Mouse (Mus musculus): ENCODE measurements at regions not wholly inside any gene's neighbourhood (a gene's known extent, or its start where the extent isn't known, plus 50 kb on each side); places are given as distances from the start of the nearest gene placed in this dataset.
A peak's percentile ranks its signal among the peaks of the same experiment; 100 is the strongest.
"Not testable (repeated sequence)": the region's sequence is repeated elsewhere in the genome, so short reads cannot be mapped to it uniquely, and the experiment has no call there.

DNA sequence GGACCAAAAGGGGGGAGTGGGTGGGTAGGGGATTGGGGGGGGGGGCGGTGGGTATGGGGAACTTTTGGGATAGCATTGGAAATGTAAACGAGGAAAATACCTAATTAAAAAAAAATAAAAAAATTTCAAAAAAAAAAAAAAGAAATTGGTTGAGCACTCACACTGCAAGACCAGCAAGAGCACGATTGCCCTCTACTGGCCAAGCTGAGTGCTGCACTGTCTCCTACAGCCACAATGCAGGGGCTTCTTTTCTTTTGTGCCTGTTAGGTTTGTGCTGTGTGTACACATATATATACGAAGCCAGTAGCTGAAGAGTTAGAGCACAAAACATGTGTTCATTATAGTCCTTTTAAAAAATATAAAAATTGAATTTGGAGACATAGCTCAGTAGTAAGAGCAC is 55.6 kb downstream of the Mup20 start:
- DNase-seq = peak; percentile 42

DNA sequence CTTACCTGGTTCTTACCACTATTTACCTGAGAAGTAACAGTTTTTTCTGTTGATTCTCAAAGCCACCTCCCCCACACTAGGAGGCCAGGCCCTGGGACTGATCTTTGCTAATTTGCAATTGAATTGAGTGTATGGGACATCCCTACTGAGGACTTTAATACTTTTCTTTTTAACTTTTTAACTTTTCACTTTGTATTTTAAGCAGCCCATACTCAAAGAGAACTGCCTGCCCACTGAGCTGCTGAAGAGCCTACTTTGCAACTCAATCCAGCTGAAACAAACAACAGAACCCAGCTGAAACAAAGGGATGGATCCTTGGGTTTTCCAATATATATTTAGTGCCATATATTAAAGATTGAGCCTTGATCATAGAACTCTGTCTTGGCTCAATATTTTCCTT is 64.0 kb downstream of the Mup20 start:
- not testable (repeated sequence) for DNase-seq

DNA sequence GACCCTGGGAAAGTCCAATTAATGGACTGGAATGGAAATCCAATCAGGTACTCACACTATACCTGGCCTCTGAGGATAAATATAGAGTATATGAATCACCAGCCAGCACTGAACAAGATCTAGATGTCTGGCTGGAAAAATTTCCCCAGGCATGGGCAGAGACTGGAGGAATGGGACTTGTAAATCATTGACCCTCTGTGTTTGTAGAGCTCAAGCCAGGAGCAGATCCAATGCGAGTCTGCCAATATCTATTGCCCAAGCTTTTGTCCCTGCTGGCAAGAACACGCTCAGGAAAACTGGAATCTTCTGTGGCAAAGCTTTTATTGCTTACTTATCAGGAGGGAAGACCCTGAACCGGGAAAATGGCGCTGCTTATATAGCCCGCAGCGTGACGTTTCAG is 77.8 kb downstream of the Mup20 start:
- no peak for DNase-seq

DNA sequence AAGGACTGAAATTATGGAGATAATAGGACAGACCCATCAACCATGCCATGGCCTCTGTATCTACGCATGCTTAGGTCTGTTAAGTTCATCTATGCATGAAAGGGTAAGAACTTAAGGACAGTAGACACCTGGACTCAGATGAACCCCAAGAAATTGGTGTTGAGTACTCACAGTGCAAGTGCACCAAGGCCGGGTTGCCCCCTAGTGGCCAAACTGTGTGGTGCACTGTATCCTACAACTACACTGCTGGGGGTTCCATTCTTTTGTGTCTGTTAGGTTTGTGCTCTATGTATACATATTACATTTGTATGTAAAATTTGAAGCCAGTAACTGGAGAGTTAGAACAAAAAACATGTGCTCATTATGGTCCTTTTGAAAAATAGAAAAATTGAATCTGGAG is 80.7 kb downstream of the Mup20 start:
- DNase-seq = peak; percentile 34

DNA sequence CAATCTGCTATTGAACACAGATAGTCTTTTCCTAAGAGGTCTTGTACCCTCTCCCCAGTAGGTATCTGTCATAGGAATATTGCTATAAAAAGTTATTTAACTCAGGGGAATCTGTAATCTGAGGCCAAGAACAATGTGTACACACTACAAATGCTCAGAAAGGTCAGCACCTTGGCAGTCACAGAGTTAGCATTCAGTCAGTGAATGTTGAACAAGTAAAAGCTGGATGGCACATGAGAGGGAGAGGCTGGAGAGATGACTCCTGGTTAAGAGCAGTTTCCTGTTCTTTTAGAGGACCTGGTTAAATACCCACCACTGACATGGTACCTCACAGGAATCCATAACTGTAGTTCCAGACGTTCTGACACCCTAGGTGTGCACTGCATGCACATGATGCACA is 84.3 kb downstream of the Mup20 start:
- no peak for DNase-seq

DNA sequence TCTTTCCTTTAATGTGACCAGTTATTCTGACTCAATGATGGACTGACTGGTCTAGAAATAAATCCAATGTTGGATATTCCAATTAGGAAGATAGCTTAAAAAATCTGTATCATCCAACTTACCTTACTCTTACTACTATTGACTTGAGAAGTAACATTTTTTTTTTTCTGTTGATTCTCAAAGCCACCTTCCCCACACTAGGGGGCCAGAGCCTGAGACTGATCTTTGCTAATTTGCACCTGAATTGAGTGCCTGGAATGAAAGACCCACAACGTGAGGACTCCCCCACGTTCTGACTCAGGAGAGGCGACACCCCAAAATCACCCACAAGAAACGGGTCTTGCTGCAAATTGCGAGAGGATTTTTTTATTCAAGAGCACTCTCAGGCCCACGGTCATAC is 86.3 kb downstream of the Mup20 start:
- not testable (repeated sequence) for DNase-seq

DNA sequence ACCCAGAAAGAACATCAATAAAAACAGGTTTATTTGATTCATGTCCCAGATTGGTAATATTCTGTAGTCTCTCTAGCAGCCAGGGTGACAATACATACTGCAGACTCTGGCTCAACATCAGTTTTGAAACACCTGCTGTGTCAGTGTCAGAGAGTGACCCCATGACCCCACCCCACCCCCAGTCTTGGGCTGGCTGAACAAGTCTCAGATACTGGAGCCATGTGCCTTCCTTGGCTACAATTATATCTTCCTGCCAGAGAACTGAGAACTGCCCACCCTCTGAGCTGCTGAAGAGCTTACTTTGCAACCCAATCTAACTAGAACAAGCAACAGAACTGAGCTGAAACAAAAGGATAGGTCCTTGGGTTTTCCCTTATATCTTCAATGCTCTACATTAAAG is 91.6 kb downstream of the Mup20 start:
- no peak for DNase-seq
